Mouse (Mus musculus): ENCODE measurements around the gene Trabd2b. TPM values are rescaled to one million over a fixed set of nuclear protein-coding genes. Genes with fewer than 3 reads are reported as not detected.

The Trabd2b gene
- polyA plus RNA-seq, 1 experiment, result not detected

- Histone ChIP-seq H3K4me1 (ENCODE audit: control insufficient read depth, insufficient read depth, low read length) (no peaks in the 10 kb centered on the region), H3K4me3 (ENCODE audit: insufficient read depth, low read depth, low read length) (no peak overlapping the region), H3K27ac (ENCODE audit: insufficient read depth, low read depth, low read length) (no peak overlapping the region)
- TF ChIP-seq POLR2A (IDR thresholded peaks at IDR 0.05; ENCODE audit: insufficient read depth, low read depth, low read length) (no peak), CTCF (IDR thresholded peaks at IDR 0.05; ENCODE audit: insufficient read depth, low read depth, low read length) (no peak)
- 88% methylated on average over 4 of the region's 4 CpGs for WGBS
These were observed 209.2 kb downstream of the Trabd2b start for GRCm38 (mm10) chr4:114615765-114616164.

DNA sequence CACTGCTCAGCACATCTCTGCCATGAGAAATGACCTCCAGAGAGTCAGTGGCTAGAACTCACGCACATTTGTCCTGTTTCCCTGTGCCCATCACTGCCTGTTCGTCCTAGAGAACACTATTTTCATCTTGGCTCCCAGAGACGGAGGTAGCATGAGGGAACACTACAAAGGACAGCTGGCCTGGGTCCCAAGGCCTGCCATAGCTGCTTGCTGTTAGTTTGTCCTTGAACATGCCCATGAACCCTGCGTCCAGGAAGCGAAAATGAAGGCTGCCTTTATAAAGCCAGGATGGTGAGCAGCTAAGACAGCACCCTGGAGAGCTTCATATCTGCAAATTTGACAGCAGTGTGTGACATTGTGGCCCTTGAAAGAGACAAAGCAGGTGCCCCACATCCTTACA lies 216.4 kb downstream of the Trabd2b start:
- H3K4me1 ChIP-seq (ENCODE audit: control insufficient read depth, insufficient read depth, low read length), result peaks cover 3% of the 10 kb centered on the region; the same call in 1 of the 2 replicates
- WGBS, result 75% methylated on average over 5 of the region's 5 CpGs
- no peak for TF ChIP-seq CTCF (IDR thresholded peaks at IDR 0.05; ENCODE audit: insufficient read depth, low read depth, low read length)
- TF ChIP-seq POLR2A (IDR thresholded peaks at IDR 0.05; ENCODE audit: insufficient read depth, low read depth, low read length), result no peak
- H3K27ac ChIP-seq (ENCODE audit: insufficient read depth, low read depth, low read length), result no peak overlapping the region
- no peak overlapping the region for H3K4me3 ChIP-seq (ENCODE audit: insufficient read depth, low read depth, low read length)

- WGBS, result 73% methylated on average over 3 of the region's 3 CpGs
- Histone ChIP-seq H3K4me3 (ENCODE audit: insufficient read depth, low read depth, low read length) (no peak overlapping the region), H3K27ac (ENCODE audit: insufficient read depth, low read depth, low read length) (no peak overlapping the region), H3K4me1 (ENCODE audit: control insufficient read depth, insufficient read depth, low read length) (peaks cover 3% of the 10 kb centered on the region; the same call in 1 of the 2 replicates)
- TF ChIP-seq POLR2A (IDR thresholded peaks at IDR 0.05; ENCODE audit: insufficient read depth, low read depth, low read length) (no peak), CTCF (IDR thresholded peaks at IDR 0.05; ENCODE audit: insufficient read depth, low read depth, low read length) (no peak)
These were observed 217.8 kb downstream of the Trabd2b start for GRCm38 (mm10) chr4:114624114-114624910.

DNA sequence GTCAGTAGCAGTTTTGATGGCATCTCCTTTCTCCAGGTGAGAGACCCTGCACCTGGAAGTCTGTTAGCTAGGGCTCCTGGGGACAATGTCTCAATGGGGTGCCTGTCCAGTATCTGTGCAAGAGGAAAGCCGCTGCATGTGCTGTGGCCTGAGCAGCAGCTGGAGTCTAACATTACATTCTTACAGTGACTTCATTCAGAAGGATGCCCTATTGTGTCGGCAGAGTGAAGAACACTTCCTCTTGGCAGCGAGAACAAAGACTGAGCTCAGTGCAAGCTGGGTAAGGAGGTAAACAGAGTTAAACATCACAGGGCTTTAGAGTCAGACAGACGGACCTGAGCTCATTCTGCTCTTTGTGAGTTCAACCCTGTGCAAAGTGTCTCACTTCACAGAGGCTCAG lies 218.8 kb downstream of the Trabd2b start:
- peaks cover 3% of the 10 kb centered on the region; the same call in 1 of the 2 replicates for H3K4me1 ChIP-seq (ENCODE audit: control insufficient read depth, insufficient read depth, low read length)
- 26% methylated on average over 4 of the region's 4 CpGs for WGBS
- TF ChIP-seq CTCF (IDR thresholded peaks at IDR 0.05; ENCODE audit: insufficient read depth, low read depth, low read length) (no peak), POLR2A (IDR thresholded peaks at IDR 0.05; ENCODE audit: insufficient read depth, low read depth, low read length) (no peak)
- no peak overlapping the region for H3K4me3 ChIP-seq (ENCODE audit: insufficient read depth, low read depth, low read length)
- H3K27ac ChIP-seq (ENCODE audit: insufficient read depth, low read depth, low read length), result no peak overlapping the region

DNA sequence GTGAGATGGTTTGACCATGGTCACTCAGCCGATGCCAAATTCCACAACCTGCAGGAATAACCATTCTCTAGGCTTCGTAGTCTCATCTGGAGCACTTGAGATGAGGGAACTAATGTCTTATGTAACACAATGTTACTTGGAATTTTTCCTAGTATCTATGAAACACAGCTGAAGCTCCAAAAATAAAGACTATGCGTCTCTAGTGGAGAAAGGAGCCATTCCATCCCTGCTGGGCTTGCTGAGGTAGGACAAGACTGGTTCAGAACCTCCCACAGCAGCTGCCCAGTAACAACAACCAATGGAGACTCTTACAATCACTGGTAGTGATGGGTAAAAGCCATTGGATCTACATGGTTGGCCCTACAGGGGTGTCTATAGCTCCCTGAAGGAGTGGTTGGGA lies 219.4 kb downstream of the Trabd2b start:
- no peak overlapping the region for H3K27ac ChIP-seq (ENCODE audit: insufficient read depth, low read depth, low read length)
- peaks cover 3% of the 10 kb centered on the region; the same call in 1 of the 2 replicates for H3K4me1 ChIP-seq (ENCODE audit: control insufficient read depth, insufficient read depth, low read length)
- TF ChIP-seq CTCF (IDR thresholded peaks at IDR 0.05; ENCODE audit: insufficient read depth, low read depth, low read length) (no peak), POLR2A (IDR thresholded peaks at IDR 0.05; ENCODE audit: insufficient read depth, low read depth, low read length) (no peak)
- WGBS, result 81% methylated on average over 3 of the region's 3 CpGs
- no peak overlapping the region for H3K4me3 ChIP-seq (ENCODE audit: insufficient read depth, low read depth, low read length)

DNA sequence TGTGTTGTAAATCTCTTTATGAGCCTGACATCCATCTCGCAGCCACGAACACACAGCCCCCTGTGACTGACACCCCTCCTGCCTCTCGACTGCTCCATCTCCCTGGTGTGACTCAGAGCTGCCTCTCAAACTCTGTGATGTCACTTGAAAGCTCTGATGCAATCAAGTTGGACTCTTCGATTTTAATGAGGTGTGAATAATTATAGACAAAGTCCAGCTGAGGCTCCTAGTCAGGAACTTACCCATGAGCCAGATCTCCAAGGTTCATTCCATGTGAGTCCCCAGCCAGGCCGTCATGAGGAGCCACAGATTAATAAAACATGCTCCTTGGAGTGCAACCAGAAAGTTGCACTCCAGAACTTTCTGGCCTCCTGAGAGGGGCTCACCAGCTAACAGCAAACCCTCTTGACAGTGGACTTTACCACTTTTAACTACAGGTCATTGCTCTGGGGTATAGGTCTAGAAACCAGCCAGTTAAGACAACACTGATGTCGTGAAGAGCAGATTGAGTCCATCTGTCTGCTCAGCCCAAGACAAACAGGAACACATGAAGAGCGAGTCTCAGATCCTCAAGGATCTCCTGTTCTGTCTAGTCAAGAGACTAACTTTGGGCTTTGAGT lies 221.3 kb downstream of the Trabd2b start:
- 84% methylated on average over 7 of the region's 7 CpGs for WGBS
- no peak for TF ChIP-seq POLR2A (IDR thresholded peaks at IDR 0.05; ENCODE audit: insufficient read depth, low read depth, low read length)
- no peak for TF ChIP-seq CTCF (IDR thresholded peaks at IDR 0.05; ENCODE audit: insufficient read depth, low read depth, low read length)

GRCm38 (mm10) chr4:114635889-114636288 lies 229.4 kb downstream of the Trabd2b start:
- Histone ChIP-seq H3K4me3 (ENCODE audit: insufficient read depth, low read depth, low read length) (no peak overlapping the region), H3K27ac (ENCODE audit: insufficient read depth, low read depth, low read length) (no peak overlapping the region), H3K4me1 (ENCODE audit: control insufficient read depth, insufficient read depth, low read length) (no peaks in the 10 kb centered on the region)
- WGBS, result 25% methylated on average over 5 of the region's 5 CpGs
- no peak for TF ChIP-seq POLR2A (IDR thresholded peaks at IDR 0.05; ENCODE audit: insufficient read depth, low read depth, low read length)
- TF ChIP-seq CTCF (IDR thresholded peaks at IDR 0.05; ENCODE audit: insufficient read depth, low read depth, low read length), result no peak

More for the DNA sequence above, 221.3 kb downstream of the Trabd2b start:
- Histone ChIP-seq H3K4me3 (ENCODE audit: insufficient read depth, low read depth, low read length) (no peak overlapping the region), H3K4me1 (ENCODE audit: control insufficient read depth, insufficient read depth, low read length) (peaks cover 3% of the 10 kb centered on the region; the same call in 1 of the 2 replicates), H3K27ac (ENCODE audit: insufficient read depth, low read depth, low read length) (no peak overlapping the region)

DNA sequence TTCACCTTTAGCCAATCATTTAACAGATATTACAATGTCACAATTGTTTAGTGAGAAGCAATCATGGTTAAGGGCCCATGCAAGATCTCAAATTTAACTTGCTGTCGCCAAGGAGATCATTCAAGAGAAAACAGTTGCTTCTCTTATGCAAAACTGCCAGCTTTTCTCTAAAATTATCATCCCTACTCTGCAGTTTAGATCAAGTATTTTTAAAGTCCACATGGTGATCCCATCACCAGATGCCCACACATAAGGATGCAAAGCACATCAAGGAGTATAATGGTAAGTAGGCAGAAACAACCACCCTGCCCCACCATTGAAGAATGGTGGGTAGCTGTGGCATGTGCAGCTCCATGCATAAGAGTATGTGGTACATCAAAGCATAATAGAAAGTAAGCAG lies 229.8 kb downstream of the Trabd2b start:
- no peaks in the 10 kb centered on the region for H3K4me1 ChIP-seq (ENCODE audit: control insufficient read depth, insufficient read depth, low read length)
- TF ChIP-seq CTCF (IDR thresholded peaks at IDR 0.05; ENCODE audit: insufficient read depth, low read depth, low read length) (no peak), POLR2A (IDR thresholded peaks at IDR 0.05; ENCODE audit: insufficient read depth, low read depth, low read length) (no peak)
- no peak overlapping the region for H3K4me3 ChIP-seq (ENCODE audit: insufficient read depth, low read depth, low read length)
- 89% methylated on average over 1 of the region's 1 CpGs for WGBS
- H3K27ac ChIP-seq (ENCODE audit: insufficient read depth, low read depth, low read length), result no peak overlapping the region

GRCm38 (mm10) chr4:114637120-114637519 lies 230.6 kb downstream of the Trabd2b start:
- TF ChIP-seq CTCF (IDR thresholded peaks at IDR 0.05; ENCODE audit: insufficient read depth, low read depth, low read length), result no peak
- TF ChIP-seq POLR2A (IDR thresholded peaks at IDR 0.05; ENCODE audit: insufficient read depth, low read depth, low read length), result no peak
- Histone ChIP-seq H3K4me3 (ENCODE audit: insufficient read depth, low read depth, low read length) (no peak overlapping the region), H3K4me1 (ENCODE audit: control insufficient read depth, insufficient read depth, low read length) (no peaks in the 10 kb centered on the region), H3K27ac (ENCODE audit: insufficient read depth, low read depth, low read length) (no peak overlapping the region)
- WGBS, result 11% methylated on average over 3 of the region's 3 CpGs
